Mouse (Mus musculus): ENCODE results near the gene Rabgap1l. TPM values are rescaled to one million over a fixed set of nuclear protein-coding genes. Genes with fewer than 3 reads are reported as not detected.

Gene Rabgap1l
- polyA plus RNA-seq, 1 experiment from 2014 or later = 35.9 TPM

GRCm38 (mm10) chr1:160550636-160551035 is 242.4 kb downstream of the Rabgap1l start:
- no peak overlapping the region for H3K9ac ChIP-seq (replicated peaks)
- WGBS = 93% methylated on average over 1 of the region's 1 CpGs

GRCm38 (mm10) chr1:160547934-160548876 is 244.8 kb downstream of the Rabgap1l start:
- H3K27ac ChIP-seq (replicated peaks) = peak overlapping the region; percentile 59
- 25% methylated on average over 4 of the region's 4 CpGs for WGBS
- peak; percentile 75 for ATAC-seq (replicated peaks)
- H3K4me2 ChIP-seq (replicated peaks) = no peak overlapping the region
- H3K4me3 ChIP-seq = no peak overlapping the region
- peak overlapping the region; percentile 16; the same call in 1 of the 2 replicates for H3K9ac ChIP-seq (replicated peaks)
- H3K4me1 ChIP-seq = peaks cover 7% of the 10 kb centered on the region
- H3K9me3 ChIP-seq = no peaks in the 10 kb centered on the region
- H3K36me3 ChIP-seq = no peaks in the 10 kb centered on the region
- no peaks in the 10 kb centered on the region for H3K27me3 ChIP-seq

More at GRCm38 (mm10) chr1:160550636-160551035, 242.4 kb downstream of the Rabgap1l start:
- no peak overlapping the region for H3K4me3 ChIP-seq
- no peak for ATAC-seq (replicated peaks)
- no peak overlapping the region for H3K4me2 ChIP-seq (replicated peaks)
- no peaks in the 10 kb centered on the region for H3K36me3 ChIP-seq
- no peaks in the 10 kb centered on the region for H3K9me3 ChIP-seq
- H3K4me1 ChIP-seq = peaks cover 7% of the 10 kb centered on the region
- H3K27me3 ChIP-seq = no peaks in the 10 kb centered on the region
- no peak overlapping the region for H3K27ac ChIP-seq (replicated peaks)

GRCm38 (mm10) chr1:160535649-160536048 is 257.4 kb downstream of the Rabgap1l start:
- no peak overlapping the region for H3K4me2 ChIP-seq (replicated peaks)
- H3K27ac ChIP-seq (replicated peaks) = peak overlapping the region; percentile 82
- no peak; the same call in 1 of the 2 replicates for ATAC-seq (replicated peaks)
- peaks cover 30% of the 10 kb centered on the region for H3K4me1 ChIP-seq
- WGBS = 52% methylated on average over 8 of the region's 8 CpGs
- H3K9ac ChIP-seq (replicated peaks) = no peak overlapping the region
- no peaks in the 10 kb centered on the region for H3K27me3 ChIP-seq
- H3K4me3 ChIP-seq = no peak overlapping the region
- H3K36me3 ChIP-seq = no peaks in the 10 kb centered on the region
- no peaks in the 10 kb centered on the region for H3K9me3 ChIP-seq

GRCm38 (mm10) chr1:160534571-160535335 is 258.3 kb downstream of the Rabgap1l start:
- Histone ChIP-seq H3K9ac (replicated peaks) (no peak overlapping the region), H3K4me3 (no peak overlapping the region), H3K4me1 (peaks cover 30% of the 10 kb centered on the region), H3K9me3 (no peaks in the 10 kb centered on the region), H3K27ac (replicated peaks) (peak overlapping the region; percentile 75), H3K27me3 (no peaks in the 10 kb centered on the region), H3K4me2 (replicated peaks) (no peak overlapping the region), H3K36me3 (no peaks in the 10 kb centered on the region)
- WGBS = 15% methylated on average over 2 of the region's 2 CpGs
- ATAC-seq (replicated peaks) = peak; percentile 95

- H3K4me2 ChIP-seq (replicated peaks) = no peak overlapping the region
- ATAC-seq (replicated peaks) = peak; percentile 57
Observed at GRCm38 (mm10) chr1:160533209-160533820, 259.7 kb downstream of the Rabgap1l start.

GRCm38 (mm10) chr1:160531402-160531801 is 261.6 kb downstream of the Rabgap1l start:
- Histone ChIP-seq H3K36me3 (no peaks in the 10 kb centered on the region), H3K4me2 (replicated peaks) (no peak overlapping the region), H3K27me3 (no peaks in the 10 kb centered on the region), H3K4me1 (peaks cover 30% of the 10 kb centered on the region), H3K9ac (replicated peaks) (no peak overlapping the region), H3K27ac (replicated peaks) (peak overlapping the region; percentile 42; the same call in 1 of the 2 replicates), H3K4me3 (no peak overlapping the region), H3K9me3 (no peaks in the 10 kb centered on the region)
- ATAC-seq (replicated peaks) = peak; percentile 75
- 9% methylated on average over 5 of the region's 5 CpGs for WGBS

More at GRCm38 (mm10) chr1:160533209-160533820, 259.7 kb downstream of the Rabgap1l start:
- Histone ChIP-seq H3K9me3 (no peaks in the 10 kb centered on the region), H3K4me3 (no peak overlapping the region), H3K4me1 (peaks cover 30% of the 10 kb centered on the region), H3K36me3 (no peaks in the 10 kb centered on the region), H3K9ac (replicated peaks) (no peak overlapping the region), H3K27me3 (no peaks in the 10 kb centered on the region), H3K27ac (replicated peaks) (peak overlapping the region; percentile 68)
- WGBS = 18% methylated on average over 6 of the region's 6 CpGs

GRCm38 (mm10) chr1:160521918-160522317 is 271.1 kb downstream of the Rabgap1l start:
- H3K27me3 ChIP-seq = no peaks in the 10 kb centered on the region
- WGBS = 56% methylated on average over 3 of the region's 3 CpGs
- H3K4me2 ChIP-seq (replicated peaks) = no peak overlapping the region
- no peak overlapping the region for H3K4me3 ChIP-seq
- ATAC-seq (replicated peaks) = no peak
- H3K27ac ChIP-seq (replicated peaks) = no peak overlapping the region
- no peaks in the 10 kb centered on the region for H3K36me3 ChIP-seq
- no peak overlapping the region for H3K9ac ChIP-seq (replicated peaks)
- H3K4me1 ChIP-seq = no peaks in the 10 kb centered on the region
- no peaks in the 10 kb centered on the region for H3K9me3 ChIP-seq

- Histone ChIP-seq H3K9ac (replicated peaks) (no peak overlapping the region), H3K36me3 (no peaks in the 10 kb centered on the region), H3K4me2 (replicated peaks) (no peak overlapping the region), H3K4me1 (no peaks in the 10 kb centered on the region), H3K27me3 (no peaks in the 10 kb centered on the region), H3K9me3 (no peaks in the 10 kb centered on the region), H3K27ac (replicated peaks) (no peak overlapping the region), H3K4me3 (no peak overlapping the region)
- 48% methylated on average over 3 of the region's 3 CpGs for WGBS
- no peak for ATAC-seq (replicated peaks)
Observed at GRCm38 (mm10) chr1:160520665-160521064, 272.3 kb downstream of the Rabgap1l start.

- no peak for ATAC-seq (replicated peaks)
- no peak overlapping the region for H3K9ac ChIP-seq (replicated peaks)
- no peak overlapping the region for H3K4me3 ChIP-seq
- no peaks in the 10 kb centered on the region for H3K27me3 ChIP-seq
- H3K4me1 ChIP-seq = no peaks in the 10 kb centered on the region
- no peak overlapping the region for H3K27ac ChIP-seq (replicated peaks)
- H3K36me3 ChIP-seq = no peaks in the 10 kb centered on the region
- H3K9me3 ChIP-seq = no peaks in the 10 kb centered on the region
- no peak overlapping the region for H3K4me2 ChIP-seq (replicated peaks)
- WGBS = 74% methylated on average over 1 of the region's 1 CpGs
Observed at GRCm38 (mm10) chr1:160519896-160520465, 273.0 kb downstream of the Rabgap1l start.

- H3K4me2 ChIP-seq (replicated peaks) = no peak overlapping the region
- no peaks in the 10 kb centered on the region for H3K36me3 ChIP-seq
- H3K9me3 ChIP-seq = no peaks in the 10 kb centered on the region
- H3K4me3 ChIP-seq = no peak overlapping the region
- no peaks in the 10 kb centered on the region for H3K27me3 ChIP-seq
- H3K27ac ChIP-seq (replicated peaks) = no peak overlapping the region
- no peak for ATAC-seq (replicated peaks)
- no peak overlapping the region for H3K9ac ChIP-seq (replicated peaks)
- no peaks in the 10 kb centered on the region for H3K4me1 ChIP-seq
- 89% methylated on average over 4 of the region's 4 CpGs for WGBS
Observed at GRCm38 (mm10) chr1:160518552-160518951, 274.5 kb downstream of the Rabgap1l start.

- Histone ChIP-seq H3K27me3 (no peaks in the 10 kb centered on the region), H3K9me3 (no peaks in the 10 kb centered on the region)
Observed at GRCm38 (mm10) chr1:160507766-160508165, 285.2 kb downstream of the Rabgap1l start.

More at GRCm38 (mm10) chr1:160507766-160508165, 285.2 kb downstream of the Rabgap1l start:
- Histone ChIP-seq H3K4me1 (no peaks in the 10 kb centered on the region), H3K4me3 (no peak overlapping the region), H3K27ac (replicated peaks) (no peak overlapping the region), H3K36me3 (no peaks in the 10 kb centered on the region), H3K9ac (replicated peaks) (no peak overlapping the region), H3K4me2 (replicated peaks) (no peak overlapping the region)
- no peak for ATAC-seq (replicated peaks)
